Mouse (Mus musculus) bone marrow macrophage, adult 2 months (primary cell): ENCODE data around the gene Poldip2. TPM values are rescaled to one million over a fixed set of nuclear protein-coding genes. Genes with fewer than 3 reads are reported as not detected.
A peak's percentile ranks its signal among the peaks of the same experiment; 100 is the strongest.

Experiments
- H3K27ac ChIP-seq: 2 replicates; pipeline ENCODE4 v1.5.1; 2012; ENCODE audit warnings: low read depth, low read length; ENCODE audit not compliant: insufficient read depth
- H3K4me1 ChIP-seq: 2 replicates; pipeline ENCODE4 v1.6.1; 2012; ENCODE audit warnings: low read length; ENCODE audit not compliant: control insufficient read depth, insufficient read depth
- H3K4me3 ChIP-seq: 2 replicates; pipeline ENCODE4 v1.5.1; 2012; ENCODE audit warnings: mild to moderate bottlenecking, low read length, moderate library complexity; ENCODE audit not compliant: insufficient read depth
- CTCF ChIP-seq: IDR thresholded peaks from 2 replicates; pipeline ENCODE4 v1.5.1; 2012; ENCODE audit warnings: low read depth, mild to moderate bottlenecking, low read length, moderate library complexity
- POLR2A ChIP-seq: IDR thresholded peaks from 2 replicates; pipeline ENCODE4 v1.6.1; 2012; ENCODE audit warnings: mild to moderate bottlenecking, low read depth, low read length, borderline replicate concordance
- polyA plus RNA-seq: library from polyadenylated mRNA; stranded (reverse); fragments of >200 nt; gene quantifications from 2 replicates; pipeline ENCODE4 v1.2.4, GENCODE M21; 2012; ENCODE audit not compliant: missing spikeins, insufficient read depth, insufficient read length

Gene Poldip2
- polyA plus RNA-seq, 1 experiment, result 26.1 TPM

- H3K4me1 ChIP-seq, result peaks cover 7% of the 10 kb centered on the region
- H3K27ac ChIP-seq, result no peak overlapping the region
- TF ChIP-seq CTCF, result no peak
- TF ChIP-seq POLR2A, result no peak
- H3K4me3 ChIP-seq, result no peak overlapping the region
Measured at GRCm38 (mm10) chr11:78499543-78499942, 12.4 kb upstream of the Poldip2 start.

GRCm38 (mm10) chr11:78500623-78501202, 11.3 kb upstream of the Poldip2 start:
- peaks cover 15% of the 10 kb centered on the region for H3K4me1 ChIP-seq
- no peak for TF ChIP-seq POLR2A
- TF ChIP-seq CTCF, result no peak
- no peak overlapping the region for H3K27ac ChIP-seq
- H3K4me3 ChIP-seq, result no peak overlapping the region

GRCm38 (mm10) chr11:78501529-78501928, 10.5 kb upstream of the Poldip2 start:
- H3K4me3 ChIP-seq, result no peak overlapping the region
- H3K27ac ChIP-seq, result no peak overlapping the region
- peaks cover 19% of the 10 kb centered on the region for H3K4me1 ChIP-seq
- TF ChIP-seq POLR2A, result no peak
- no peak for TF ChIP-seq CTCF

GRCm38 (mm10) chr11:78502909-78503650, 8.9 kb upstream of the Poldip2 start, which contains the start of gene Sebox:
TSS of gene Sebox (plus strand) at chr11:78503447.
- H3K27ac ChIP-seq, result no peak within 1 kb of the TSS
- H3K4me3 ChIP-seq, result no peak within 1 kb of the TSS
- TF ChIP-seq POLR2A (no peak), CTCF (no peak)
- H3K4me1 ChIP-seq, result peaks cover 24% of the 10 kb centered on the region

- no peak for TF ChIP-seq CTCF
- TF ChIP-seq POLR2A, result no peak
- H3K4me3 ChIP-seq, result no peak overlapping the region
- H3K4me1 ChIP-seq, result peaks cover 22% of the 10 kb centered on the region
- peak overlapping the region; percentile 4; the same call in 1 of the 2 replicates for H3K27ac ChIP-seq
Measured at GRCm38 (mm10) chr11:78505430-78505829, 6.6 kb upstream of the Poldip2 start.

GRCm38 (mm10) chr11:78509148-78509547, 2.8 kb upstream of the Poldip2 start:
- no peak overlapping the region for H3K4me3 ChIP-seq
- H3K4me1 ChIP-seq, result peaks cover 28% of the 10 kb centered on the region
- TF ChIP-seq CTCF, result no peak
- TF ChIP-seq POLR2A, result no peak
- no peak overlapping the region for H3K27ac ChIP-seq

- Histone ChIP-seq H3K4me1 (peaks cover 10% of the 10 kb centered on the region), H3K4me3 (peak overlapping the region; percentile 86), H3K27ac (no peak overlapping the region)
- TF ChIP-seq CTCF, result no peak
- no peak for TF ChIP-seq POLR2A
Measured at GRCm38 (mm10) chr11:78513106-78513790, 1.3 kb downstream of the Poldip2 start.

- no peak for TF ChIP-seq POLR2A
- 0 out of 2 replicates have a peak, but pooled peaks have one; percentile 27 for TF ChIP-seq CTCF
- Histone ChIP-seq H3K4me1 (peaks cover 9% of the 10 kb centered on the region), H3K27ac (no peak overlapping the region), H3K4me3 (no peak overlapping the region)
Measured at GRCm38 (mm10) chr11:78515549-78516325, 3.7 kb downstream of the Poldip2 start.

- Histone ChIP-seq H3K4me1 (no peaks in the 10 kb centered on the region), H3K4me3 (no peak overlapping the region)
- TF ChIP-seq POLR2A (no peak), CTCF (no peak)
Measured at GRCm38 (mm10) chr11:78518931-78519330, 6.9 kb downstream of the Poldip2 start.

More at GRCm38 (mm10) chr11:78518931-78519330, 6.9 kb downstream of the Poldip2 start:
- H3K27ac ChIP-seq, result no peak overlapping the region
